In the genomic region with DNA sequence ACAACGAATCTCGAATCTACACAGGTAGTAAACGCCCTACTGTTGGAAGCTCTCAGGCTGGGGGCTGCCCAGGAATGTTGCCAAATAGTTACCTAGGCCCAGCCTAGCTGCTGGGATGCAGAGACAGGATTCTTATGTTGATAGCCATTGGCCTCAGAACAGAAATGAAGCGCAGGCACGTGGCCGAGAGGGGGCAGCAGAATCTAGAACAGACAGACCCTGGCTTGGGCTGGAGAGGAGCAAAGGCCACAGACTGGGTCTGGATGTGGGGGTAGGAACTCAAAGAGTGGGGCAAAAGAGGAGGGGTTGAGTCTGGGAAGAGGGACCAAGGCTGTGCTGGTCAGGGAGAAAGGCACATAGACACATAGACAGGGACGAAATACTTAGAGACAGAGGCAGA, we compare ENCODE assay signal across 8 mouse cellular contexts. TPM values are rescaled to one million over a fixed set of nuclear protein-coding genes. Genes with fewer than 3 reads are reported as not detected.
DNase-seq lines count a peak whose midpoint lies in the region; TF ChIP-seq lines count a peak whose summit lies in the region.
"Had no signal": no experiment of that assay in that cellular context is flagged by ENCODE, and none has a peak within 500 bp of the region (broad histone marks: within the 10 kb centered on the region; RNA-seq: fewer than 3 reads in every experiment).

No protein-coding gene starts in this region.

- in situ Hi-C loops in ES-E14 (cut with MboI; ENCODE audit: low sequenced_read_pairs in 2 of 2, unreplicated experiment in 2 of 2): no loop called here

- peaks cover 2 to 14% of the 10 kb centered on the region in 2 experiments; a peak in 1 of 4 replicates for H3K4me1 ChIP-seq in ES-E14 (ENCODE audit: control insufficient read depth in 2 of 2, insufficient read depth in 2 of 2, low read length in 2 of 2, poor library complexity in 1 of 2)

- H3K9me3 ChIP-seq in ES-E14 (ENCODE audit: control insufficient read depth, insufficient read depth, low read depth, low read length): no peaks in the 10 kb centered on the region
- H3K9me3 ChIP-seq: limb, embryonic 12.5 days had no signal

- no peaks in the 10 kb centered on the region; the same call in 1 of the 2 replicates for H3K36me3 ChIP-seq in ES-E14 (ENCODE audit: control insufficient read depth, insufficient read depth, low read length, poor library complexity, severe bottlenecking)
- H3K36me3 ChIP-seq: limb, embryonic 12.5 days had no signal

- H3K9ac ChIP-seq in ES-E14 (ENCODE audit: insufficient read depth, low read depth, low read length, poor library complexity, severe bottlenecking): no peak overlapping the region
- H3K9ac ChIP-seq: limb, embryonic 12.5 days had no signal

- intact Hi-C loops in gastrocnemius, postnatal 36 days (cut with DNase I): loop anchor here (5.0 kb wide), 2 partner anchors 47 to 132 kb away; no protein-coding TSS in a partner anchor

- peak; percentile 20 to 30 for DNase-seq in B cell, adult 2 months
- peak; percentile 74 for DNase-seq in ES-E14 (ENCODE audit: low read depth, low spot score)
- peak; percentile 86 to 90 for DNase-seq in cerebellum, postnatal 14 days
- DNase-seq in gastrocnemius, postnatal 36 days: peak; percentile 46 to 56
- peak; percentile 78 for DNase-seq in kidney, postnatal 14 days
- DNase-seq in lung, postnatal 25 days (ENCODE audit: low spot score): peak; percentile 54
- DNase-seq in right cerebral cortex, postnatal 14 days: peak; percentile 58

- H3K4me3 ChIP-seq in ES-E14 (ENCODE audit: insufficient read depth in 1 of 2, low read depth in 1 of 2, low read length in 2 of 2, poor library complexity in 1 of 2, severe bottlenecking in 1 of 2): no peak overlapping the region
- H3K4me3 ChIP-seq: limb, embryonic 12.5 days had no signal

- H3K27ac ChIP-seq in ES-E14 (ENCODE audit: insufficient read depth, low read depth, low read length, poor library complexity, severe bottlenecking): no peak overlapping the region
- H3K27ac ChIP-seq: limb, embryonic 12.5 days had no signal

TF ChIP-seq in ES-E14, 5 proteins besides CTCF, POLR2A, EP300 and RAD21:
- no peak for TF ChIP-seq CHD2 (IDR thresholded peaks at IDR 0.05; ENCODE audit: low read depth, low read length)

RNA-seq across cellular contexts. Expression of a gene that starts 14.1 kb away (rescaled TPM):
- total RNA-seq in ES-E14 (2012; rRNA removed): 4.7 and 5.8 TPM in 2 replicates
- total RNA-seq in gastrocnemius, postnatal 36 days (2021): 10 to 100 TPM; 10.3 to 10.9 TPM

RNA-seq across cellular contexts. Expression of a gene that starts 42.7 kb away (rescaled TPM):
- 17.0 and 19.9 TPM in 2 replicates for total RNA-seq in ES-E14 (2012; rRNA removed)
- total RNA-seq in gastrocnemius, postnatal 36 days (2021): 10 to 100 TPM; 24.8 to 31.1 TPM

RNA-seq across cellular contexts. Expression of a gene that starts 45.6 kb away (rescaled TPM):
- 13.5 and 20.9 TPM in 2 replicates for total RNA-seq in ES-E14 (2012; rRNA removed)
- 10 to 100 TPM; 30.8 to 41.2 TPM for total RNA-seq in gastrocnemius, postnatal 36 days (2021)

RNA-seq across cellular contexts. Expression of a gene that starts 59.1 kb away (rescaled TPM):
- 56.8 and 67.7 TPM in 2 replicates for total RNA-seq in ES-E14 (2012; rRNA removed)
- total RNA-seq in gastrocnemius, postnatal 36 days (2021): 10 to 100 TPM; 46.8 to 50.0 TPM

Comparison
In these comparisons a context has a peak if more than half of its experiments do, and no peak if none do; other contexts are left out.
1. DNase-seq: peak in every context shown above with its lines; median percentile 88 in cerebellum, postnatal 14 days; 78 in kidney, postnatal 14 days; 74 in ES-E14; 58 in right cerebral cortex, postnatal 14 days; 54 in lung, postnatal 25 days; 51 in gastrocnemius, postnatal 36 days; 25 in B cell, adult 2 months.